Mouse (Mus musculus): ENCODE results near the gene Pde6d. TPM values are rescaled to one million over a fixed set of nuclear protein-coding genes. Genes with fewer than 3 reads are reported as not detected.

The Pde6d gene
- 49.1 TPM for polyA plus RNA-seq (2017; shearing (Covaris generic))

GRCm38 (mm10) chr1:86582451-86583096 is at the start of gene Pde6d, which contains the start of gene Cops7b:
Gene Pde6d, minus strand, starts transcription at chr1:86582629.
Gene Cops7b, plus strand, starts transcription at chr1:86582904.

GRCm38 (mm10) chr1:86526116-86526788 is 56.2 kb downstream of the Pde6d start, which contains the start of gene Ptma:
Gene Ptma, plus strand, starts transcription at chr1:86526726.

Other genes starting within 250 kb of the Pde6d start
- gene Ncl, start 223.2 kb downstream of the Pde6d start, polyA plus RNA-seq (2017; shearing (Covaris generic)): 401 TPM
- 0.50 TPM for gene Nmur1, start 156.4 kb downstream of the Pde6d start, polyA plus RNA-seq (2017; shearing (Covaris generic))
- not detected for gene Tex44, start 156.3 kb downstream of the Pde6d start, polyA plus RNA-seq (2017; shearing (Covaris generic))
- gene Ptma, start 55.9 kb downstream of the Pde6d start, polyA plus RNA-seq (2017; shearing (Covaris generic)): 1,658 TPM
- gene Cops7b, start 275 bp upstream of the Pde6d start, polyA plus RNA-seq (2017; shearing (Covaris generic)): 29.1 TPM
- gene Nppc, start 87.9 kb upstream of the Pde6d start, polyA plus RNA-seq (2017; shearing (Covaris generic)): not detected
- 39.1 TPM for gene Dis3l2, start 121.2 kb upstream of the Pde6d start, polyA plus RNA-seq (2017; shearing (Covaris generic))

Measured in CD4-positive, CD25-positive, alpha-beta regulatory T cell (primary cell).